ENCODE assay signal across 22 mouse cellular contexts in genomic region chr1:85758969-85759293, GRCm38 (mm10). TPM values are rescaled to one million over a fixed set of nuclear protein-coding genes. Genes with fewer than 3 reads are reported as not detected.
DNase-seq lines count a peak whose midpoint lies in the region; ATAC-seq and TF ChIP-seq lines count a peak whose summit lies in the region.
"Had no signal": no experiment of that assay in that cellular context is flagged by ENCODE, and none has a peak within 500 bp of the region (broad histone marks: within the 10 kb centered on the region; RNA-seq: fewer than 3 reads in every experiment).

No protein-coding gene starts in this region.

- H3K4me3 ChIP-seq in heart, adult 2 months = no peak overlapping the region
- H3K4me3 ChIP-seq in heart, postnatal 0 days (ENCODE audit: low read depth, low read length) = no peak overlapping the region
- H3K4me3 ChIP-seq in midbrain, embryonic 10.5 days = no peak overlapping the region
- no peak overlapping the region for H3K4me3 ChIP-seq in midbrain, postnatal 0 days (ENCODE audit: low read depth, low read length)
- no peak overlapping the region for H3K4me3 ChIP-seq in myocyte
- H3K4me3 ChIP-seq: erythroblast, embryonic 14.5 days; left cerebral cortex, adult 2 months; neural tube, embryonic 12.5 days had no signal

- H3K27me3 ChIP-seq in heart, adult 2 months (ENCODE audit: control insufficient read depth, insufficient read depth, low read length) = no peaks in the 10 kb centered on the region
- H3K27me3 ChIP-seq in heart, postnatal 0 days (ENCODE audit: control insufficient read depth, insufficient read depth, low read length) = no peaks in the 10 kb centered on the region
- no peaks in the 10 kb centered on the region for H3K27me3 ChIP-seq in midbrain, embryonic 10.5 days (ENCODE audit: low read depth, poor library complexity, severe bottlenecking)
- H3K27me3 ChIP-seq in midbrain, postnatal 0 days (ENCODE audit: insufficient read depth, low read length) = no peaks in the 10 kb centered on the region
- H3K27me3 ChIP-seq in myocyte (ENCODE audit: control insufficient read depth, insufficient read depth, insufficient read length) = no peaks in the 10 kb centered on the region
- H3K27me3 ChIP-seq: neural tube, embryonic 12.5 days had no signal

- no peak for TF ChIP-seq EP300 in heart, adult 2 months (IDR thresholded peaks at IDR 0.05; ENCODE audit: insufficient read depth, low read depth, low read length)
- no peak for TF ChIP-seq EP300 in heart, postnatal 0 days (IDR thresholded peaks at IDR 0.05; ENCODE audit: low read depth)

- H3K4me1 ChIP-seq in heart, adult 2 months (ENCODE audit: control insufficient read depth, insufficient read depth, low read length) = no peaks in the 10 kb centered on the region
- H3K4me1 ChIP-seq in heart, postnatal 0 days (ENCODE audit: control insufficient read depth, insufficient read depth) = peaks cover 8% of the 10 kb centered on the region; the same call in 1 of the 2 replicates
- H3K4me1 ChIP-seq in midbrain, embryonic 10.5 days = peaks cover 10% of the 10 kb centered on the region
- H3K4me1 ChIP-seq in midbrain, postnatal 0 days (ENCODE audit: insufficient read depth, low read length) = no peaks in the 10 kb centered on the region

- DNase-seq in heart, adult 2 months = no peak
- no peak for DNase-seq in heart, postnatal 14 days
- no peak for DNase-seq in heart, postnatal 0 days (ENCODE audit: low spot score)
- no peak for DNase-seq in heart, adult 8-10 months (ENCODE audit: low spot score)
- no peak for DNase-seq in midbrain, embryonic 10.5 days (ENCODE audit: low spot score)
- no peak for DNase-seq in midbrain, postnatal 0 days (ENCODE audit: low spot score)
- no peak for DNase-seq in urinary bladder, adult 2 months (ENCODE audit: low spot score)
- DNase-seq: adrenal gland, postnatal 14 days; cerebellum, adult 11 months; cerebellum, postnatal 14 days; left cerebral cortex, postnatal 4 days; lung, embryonic 14.5 days; lung, postnatal 36 days; right cerebral cortex, postnatal 4 days; thymus, adult 2 months had no signal

- TF ChIP-seq POLR2A in heart, adult 2 months (IDR thresholded peaks at IDR 0.05; ENCODE audit: insufficient read depth, low read depth, low read length) = no peak
- no peak for TF ChIP-seq POLR2A in myocyte (IDR thresholded peaks at IDR 0.05; ENCODE audit: insufficient read length, low read depth)

- no peak overlapping the region for H3ac ChIP-seq in myocyte (ENCODE audit: control insufficient read depth, insufficient read length)

- 0% methylated on average over 1 of the region's 1 CpGs for WGBS in heart, adult 2 months
- 8% methylated on average over 1 of the region's 1 CpGs for WGBS in heart, postnatal 0 days
- WGBS in midbrain, embryonic 10.5 days = 0% methylated on average over 1 of the region's 1 CpGs
- whole genome bisulfite sequencing in midbrain, postnatal 0 days = 16% methylated on average over 1 of the region's 1 CpGs

- no peaks in the 10 kb centered on the region for H3K36me3 ChIP-seq in heart, adult 2 months (ENCODE audit: control insufficient read depth, insufficient read depth, low read length)
- H3K36me3 ChIP-seq in heart, postnatal 0 days (replicated peaks; ENCODE audit: control insufficient read depth, insufficient read depth, low read length) = no peaks in the 10 kb centered on the region
- no peaks in the 10 kb centered on the region for H3K36me3 ChIP-seq in midbrain, embryonic 10.5 days
- H3K36me3 ChIP-seq in midbrain, postnatal 0 days (ENCODE audit: insufficient read depth, low read length) = no peaks in the 10 kb centered on the region
- no peaks in the 10 kb centered on the region for H3K36me3 ChIP-seq in myocyte (ENCODE audit: control insufficient read depth, insufficient read depth)
- H3K36me3 ChIP-seq: neural tube, embryonic 12.5 days had no signal

- ATAC-seq in heart, postnatal 0 days (ENCODE audit: insufficient read depth, low read depth) = no peak; the same call in 1 of the 2 replicates
- ATAC-seq in midbrain, postnatal 0 days (ENCODE audit: low FRiP score) = no peak
- ATAC-seq: hindbrain, embryonic 16.5 days; intestine, embryonic 16.5 days had no signal

- intact Hi-C loops in heart, adult 2 months (cut with DNase I) = no loop called here
- intact Hi-C loops in heart, postnatal 14 days (cut with DNase I) = no loop called here

- H3K4me2 ChIP-seq in heart, postnatal 0 days (ENCODE audit: low read depth, low read length) = peak overlapping the region; percentile 50; the same call in 1 of the 2 replicates
- no peak overlapping the region for H3K4me2 ChIP-seq in midbrain, postnatal 0 days (ENCODE audit: low read depth, low read length, poor library complexity, severe bottlenecking)
- H3K4me2 ChIP-seq in myocyte (ENCODE audit: low read depth) = peak overlapping the region; percentile 31
- H3K4me2 ChIP-seq: lung, embryonic 14.5 days had no signal

- no peak overlapping the region for H3K9ac ChIP-seq in heart, adult 2 months (ENCODE audit: low read depth, low read length)
- H3K9ac ChIP-seq in heart, postnatal 0 days (replicated peaks; ENCODE audit: low read depth, low read length) = no peak overlapping the region
- no peak overlapping the region for H3K9ac ChIP-seq in midbrain, postnatal 0 days (replicated peaks; ENCODE audit: low read length, poor library complexity, severe bottlenecking)
- H3K9ac ChIP-seq: lung, embryonic 14.5 days; neural tube, embryonic 12.5 days had no signal

- peak overlapping the region; percentile 70; the same call in 1 of the 2 replicates for H3K27ac ChIP-seq in heart, adult 2 months
- H3K27ac ChIP-seq in heart, postnatal 0 days (ENCODE audit: low read depth) = no peak overlapping the region
- H3K27ac ChIP-seq in midbrain, embryonic 10.5 days (replicated peaks) = 0 out of 2 replicates have a peak overlapping the region, but pooled peaks have one; percentile 64
- H3K27ac ChIP-seq in midbrain, postnatal 0 days (ENCODE audit: low read depth, low read length) = no peak overlapping the region
- H3K27ac ChIP-seq: left cerebral cortex, adult 2 months; neural tube, embryonic 12.5 days had no signal

- H3K79me2 ChIP-seq in heart, adult 2 months (replicated peaks; ENCODE audit: control insufficient read depth, insufficient read depth, low read length) = no peaks in the 10 kb centered on the region
- H3K79me2 ChIP-seq in myocyte (ENCODE audit: control insufficient read depth, insufficient read depth) = no peaks in the 10 kb centered on the region

- no peak for TF ChIP-seq CTCF in heart, adult 2 months (IDR thresholded peaks at IDR 0.05)
- no peak for TF ChIP-seq CTCF in heart, postnatal 0 days (IDR thresholded peaks at IDR 0.05; ENCODE audit: low read depth)
- no peak for TF ChIP-seq CTCF in midbrain, postnatal 0 days (IDR thresholded peaks at IDR 0.05)

- H3K9me3 ChIP-seq in heart, postnatal 0 days (replicated peaks; ENCODE audit: control insufficient read depth, low read length) = 0 out of 2 replicates have a peak, but pooled peaks cover 3% of the 10 kb centered on the region
- H3K9me3 ChIP-seq in midbrain, embryonic 10.5 days (replicated peaks) = no peaks in the 10 kb centered on the region
- H3K9me3 ChIP-seq in midbrain, postnatal 0 days (ENCODE audit: low read length) = no peaks in the 10 kb centered on the region
- H3K9me3 ChIP-seq: neural tube, embryonic 12.5 days had no signal

TF ChIP-seq in myocyte, 11 proteins besides CTCF, POLR2A, EP300 and RAD21:
- TF ChIP-seq E2F4 (IDR thresholded peaks at IDR 0.05; ENCODE audit: insufficient read depth) (no peak), USF1 (IDR thresholded peaks at IDR 0.05; ENCODE audit: low read depth) (no peak)

RNA-seq across cellular contexts. Expression of gene A630001G21Rik, which starts 19.5 kb away (rescaled TPM):
- total RNA-seq in heart, adult 2 months (2021) = under 1 TPM; 0.20 to 0.37 TPM
- 1.2 and 1.3 TPM in 2 replicates for polyA plus RNA-seq in heart, adult 2 months (2012; rRNA removed)
- under 1 TPM; 0.76 to 0.80 TPM for total RNA-seq in heart, postnatal 14 days (2021)
- 3.0 TPM in 1 of 2 replicates, not detected in the other for total RNA-seq in heart, postnatal 0 days (2014; rRNA removed; ENCODE audit: low replicate concordance)
- 0.60 and 0.91 TPM in 2 replicates for polyA plus RNA-seq in heart, postnatal 0 days (2015; fragmentation: Nextera tagmentation; extraction: Ambion mirVana)
- 1 to 10 TPM in 1 of 4 experiments, under 1 TPM in 3; 0.22 to 1.3 (median 0.34) TPM for total RNA-seq in heart, adult 8-10 months (2022)
- polyA plus RNA-seq in midbrain, embryonic 10.5 days (2016; fragmentation: Nextera tagmentation; extraction: Ambion mirVana) = 1.1 and 1.2 TPM in 2 replicates
- total RNA-seq in midbrain, postnatal 0 days (2014; rRNA removed) = 0.76 and 1.0 TPM in 2 replicates
- 0.31 and 0.56 TPM in 2 replicates for polyA plus RNA-seq in midbrain, postnatal 0 days (2015; fragmentation: Nextera tagmentation; extraction: Ambion mirVana)
- 0.02 TPM for polyA plus RNA-seq in myocyte (2012; fragmentation: generic; extraction: Trizol)
- 3.3 and 4.8 TPM in 2 replicates for polyA plus RNA-seq in urinary bladder, adult 2 months (2012; rRNA removed)
- total RNA-seq: gastrocnemius, adult 8-10 months; left cerebral cortex, adult 2 months had no signal

RNA-seq across cellular contexts. Expression of gene Cab39, which starts 34.3 kb away (rescaled TPM):
- 100 to 1,000 TPM; 113 to 118 TPM for total RNA-seq in heart, adult 2 months (2021)
- 36.7 and 59.1 TPM in 2 replicates for polyA plus RNA-seq in heart, adult 2 months (2012; rRNA removed)
- total RNA-seq in heart, postnatal 14 days (2021) = 100 to 1,000 TPM in 1 of 2 experiments, 10 to 100 TPM in 1; 93.5 to 101 TPM
- 102 and 138 TPM in 2 replicates for total RNA-seq in heart, postnatal 0 days (2014; rRNA removed; ENCODE audit: low replicate concordance)
- 20.0 and 21.3 TPM in 2 replicates for polyA plus RNA-seq in heart, postnatal 0 days (2015; fragmentation: Nextera tagmentation; extraction: Ambion mirVana)
- 100 to 1,000 TPM; 109 to 121 (median 111) TPM for total RNA-seq in heart, adult 8-10 months (2022)
- 35.5 and 40.6 TPM in 2 replicates for polyA plus RNA-seq in midbrain, embryonic 10.5 days (2016; fragmentation: Nextera tagmentation; extraction: Ambion mirVana)
- total RNA-seq in midbrain, postnatal 0 days (2014; rRNA removed) = 167 and 185 TPM in 2 replicates
- polyA plus RNA-seq in midbrain, postnatal 0 days (2015; fragmentation: Nextera tagmentation; extraction: Ambion mirVana) = 40.3 and 45.9 TPM in 2 replicates
- 29.0 TPM for polyA plus RNA-seq in myocyte (2012; fragmentation: generic; extraction: Trizol)
- polyA plus RNA-seq in urinary bladder, adult 2 months (2012; rRNA removed) = 116 and 130 TPM in 2 replicates

Comparison
In these comparisons a context has a peak if more than half of its experiments do, and no peak if none do; other contexts are left out.
1. H3K27ac ChIP-seq: peak in heart, adult 2 months (single experiment) and midbrain, embryonic 10.5 days (single experiment); none in heart, postnatal 0 days (single experiment) and midbrain, postnatal 0 days (single experiment).